Mouse (Mus musculus): Measurements from ENCODE around the gene Grk5. TPM values are rescaled to one million over a fixed set of nuclear protein-coding genes. Genes with fewer than 3 reads are reported as not detected.
"Not testable (repeated sequence)": the region's sequence is repeated elsewhere in the genome, so short reads cannot be mapped to it uniquely, and the experiment has no call there.

The Grk5 gene
- polyA plus RNA-seq (2014; fragmentation: Nextera tagmentation; extraction: Ambion mirVana), result 2.0 and 2.7 TPM in 2 replicates

DNA sequence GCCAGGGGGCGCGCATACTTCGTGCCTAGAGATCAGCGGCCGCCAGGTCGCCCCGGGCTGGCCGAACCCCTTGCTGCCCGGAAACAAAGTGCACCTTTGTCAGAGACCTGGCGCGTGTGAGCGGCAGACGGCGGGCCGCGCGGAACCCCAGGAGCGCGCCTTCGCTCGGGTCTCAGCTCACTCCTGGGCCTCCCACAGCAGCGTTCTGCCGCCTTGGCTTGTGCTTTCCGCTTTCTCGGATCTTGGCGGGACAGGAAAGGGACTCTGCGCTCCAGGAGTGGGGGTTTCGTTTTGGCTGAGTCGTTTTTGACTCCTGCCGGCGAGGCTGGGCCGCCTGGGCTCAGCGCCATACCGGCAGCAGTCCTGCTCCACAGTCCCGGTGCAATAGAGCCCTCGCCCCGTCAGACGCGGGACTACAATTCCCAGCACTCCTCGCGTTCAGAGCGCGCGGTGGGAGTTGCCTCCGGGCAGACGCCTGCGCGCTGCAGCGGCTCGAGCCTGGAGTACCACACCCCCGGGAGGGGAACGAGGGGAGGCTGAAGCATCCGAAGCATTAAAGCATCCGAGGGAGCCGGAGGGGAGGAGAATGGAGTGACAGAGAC, at the start of gene Grk5:
Gene Grk5, plus strand, starts transcription at position 36 of the 602 bp plus-strand sequence.
- peak; percentile 99 for DNase-seq (ENCODE audit: low spot score)
- Histone ChIP-seq H3K4me1 (ENCODE audit: control insufficient read depth, insufficient read depth, low read length) (peaks cover 10% of the 10 kb centered on the region), H3K27ac (ENCODE audit: low read depth, low read length) (peak within 1 kb of the TSS; percentile 94), H3K36me3 (ENCODE audit: control insufficient read depth, insufficient read depth, low read length) (no peaks in the 10 kb centered on the region), H3K4me2 (ENCODE audit: low read length) (peak within 1 kb of the TSS; percentile 72), H3K9ac (ENCODE audit: low read length) (peak within 1 kb of the TSS; percentile 86), H3K27me3 (replicated peaks; ENCODE audit: control insufficient read depth, insufficient read depth, low read length) (no peaks in the 10 kb centered on the region), H3K9me3 (replicated peaks; ENCODE audit: control insufficient read depth, low read length) (no peaks in the 10 kb centered on the region), H3K4me3 (ENCODE audit: low read depth, low read length) (peak within 1 kb of the TSS; percentile 73)
- under 1% methylated on average over 55 of the region's 55 CpGs for WGBS
- peak; percentile 99 for ATAC-seq

DNA sequence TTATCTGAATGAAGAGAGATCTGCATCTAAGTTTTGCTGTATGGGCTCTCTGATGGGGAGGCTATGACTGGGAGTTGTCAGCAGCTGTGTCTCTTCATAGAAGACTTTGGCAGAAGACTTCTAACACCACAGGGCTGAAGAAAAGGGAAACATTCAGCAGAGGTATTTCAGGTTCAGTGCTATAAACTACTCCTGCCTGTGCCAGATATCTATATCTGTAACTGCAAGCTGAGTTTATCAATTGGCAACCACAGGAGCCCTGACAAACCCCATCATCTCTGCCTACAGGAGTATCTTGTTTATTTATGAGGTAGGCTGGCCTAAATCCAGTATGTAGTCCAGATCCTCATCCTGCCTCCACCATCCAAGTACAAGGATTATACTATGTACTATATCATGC, 46.2 kb upstream of the Grk5 start:
- DNase-seq (ENCODE audit: low spot score) (no peak), ATAC-seq (no peak)
- H3K4me3 ChIP-seq (ENCODE audit: low read depth, low read length), result no peak overlapping the region
- no peak overlapping the region for H3K4me2 ChIP-seq (ENCODE audit: low read length)
- no peak overlapping the region for H3K9ac ChIP-seq (ENCODE audit: low read length)
- H3K4me1 ChIP-seq (ENCODE audit: control insufficient read depth, insufficient read depth, low read length), result no peaks in the 10 kb centered on the region
- H3K9me3 ChIP-seq (replicated peaks; ENCODE audit: control insufficient read depth, low read length), result no peaks in the 10 kb centered on the region
- no peaks in the 10 kb centered on the region for H3K27me3 ChIP-seq (replicated peaks; ENCODE audit: control insufficient read depth, insufficient read depth, low read length)
- no peak overlapping the region for H3K27ac ChIP-seq (ENCODE audit: low read depth, low read length)
- peaks cover 37% of the 10 kb centered on the region for H3K36me3 ChIP-seq (ENCODE audit: control insufficient read depth, insufficient read depth, low read length)

DNA sequence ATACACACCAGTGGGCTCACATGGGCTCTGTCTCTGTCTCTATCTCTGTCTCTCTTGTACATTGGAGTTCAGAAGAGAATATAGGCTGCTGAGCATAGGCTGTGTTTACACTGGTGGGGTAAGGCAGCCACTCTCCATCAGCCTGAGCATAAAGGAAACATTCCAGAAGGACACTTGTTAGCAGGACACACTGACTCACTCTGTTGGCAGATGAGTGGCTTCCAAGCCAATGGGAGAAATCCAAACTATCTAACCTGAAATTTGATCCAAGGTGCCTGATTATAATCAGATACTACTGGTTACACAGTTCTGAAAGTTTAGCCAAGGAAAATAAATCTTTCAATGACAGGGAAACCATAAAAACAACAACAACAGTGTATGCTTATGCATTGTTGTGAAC, 43.8 kb upstream of the Grk5 start:
- Histone ChIP-seq H3K4me2 (ENCODE audit: low read length) (no peak overlapping the region), H3K4me1 (ENCODE audit: control insufficient read depth, insufficient read depth, low read length) (no peaks in the 10 kb centered on the region), H3K27ac (ENCODE audit: low read depth, low read length) (no peak overlapping the region), H3K36me3 (ENCODE audit: control insufficient read depth, insufficient read depth, low read length) (peaks cover 25% of the 10 kb centered on the region), H3K27me3 (replicated peaks; ENCODE audit: control insufficient read depth, insufficient read depth, low read length) (no peaks in the 10 kb centered on the region), H3K4me3 (ENCODE audit: low read depth, low read length) (no peak overlapping the region), H3K9me3 (replicated peaks; ENCODE audit: control insufficient read depth, low read length) (no peaks in the 10 kb centered on the region), H3K9ac (ENCODE audit: low read length) (no peak overlapping the region)
- ATAC-seq, result no peak
- no peak for DNase-seq (ENCODE audit: low spot score)

DNA sequence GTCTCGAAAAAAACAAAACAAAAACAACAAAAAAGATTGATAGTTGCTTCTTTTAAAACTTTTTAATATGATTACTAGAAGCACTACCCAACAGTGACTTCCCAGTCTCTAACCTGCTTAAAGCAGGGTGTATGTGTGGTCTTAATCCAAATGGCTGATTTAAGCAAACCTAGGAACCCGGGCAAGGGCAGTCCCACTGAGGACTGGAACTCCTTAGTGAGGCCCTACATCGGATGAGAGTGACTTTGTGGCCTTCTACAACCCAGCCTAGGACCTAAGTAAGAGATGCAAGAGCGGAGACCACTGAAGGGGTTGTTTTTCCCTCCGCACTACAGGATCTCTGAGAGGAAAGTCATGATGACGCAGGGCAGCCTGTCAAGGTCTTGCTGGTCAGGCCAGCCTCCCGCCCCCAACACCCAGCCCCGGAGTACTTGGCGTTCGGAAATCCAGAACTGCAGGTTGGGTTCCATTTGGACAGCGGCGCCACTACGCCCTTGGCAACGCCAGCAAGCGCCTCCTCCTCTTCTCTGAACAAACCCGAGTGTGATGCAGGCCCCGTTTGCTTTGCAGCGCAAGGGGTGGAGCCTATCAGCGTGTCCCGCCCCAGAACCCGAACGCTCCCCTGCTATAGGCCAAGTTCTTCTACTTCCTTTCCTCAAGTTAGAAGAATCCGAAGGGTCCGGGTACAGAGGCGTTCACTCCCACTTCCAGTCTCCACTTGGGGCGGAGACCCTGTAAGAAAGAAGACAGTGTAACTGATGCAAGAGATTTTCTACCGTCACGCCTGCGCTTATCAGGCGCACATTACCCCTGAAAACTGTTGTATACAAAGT, 28.5 kb upstream of the Grk5 start, which contains the start of gene Sfxn4:
Gene Sfxn4, minus strand, starts transcription at position 612 of the 833 bp plus-strand sequence.
- peak; percentile 96 for DNase-seq (ENCODE audit: low spot score)
- H3K27ac ChIP-seq (ENCODE audit: low read depth, low read length), result peak within 1 kb of the TSS; percentile 52; the same call in 1 of the 2 replicates
- H3K27me3 ChIP-seq (replicated peaks; ENCODE audit: control insufficient read depth, insufficient read depth, low read length), result no peaks in the 10 kb centered on the region
- WGBS, result 4% methylated on average over 30 of the region's 30 CpGs
- peaks cover 16% of the 10 kb centered on the region for H3K36me3 ChIP-seq (ENCODE audit: control insufficient read depth, insufficient read depth, low read length)
- peak within 1 kb of the TSS; percentile 41 for H3K4me3 ChIP-seq (ENCODE audit: low read depth, low read length)
- peak within 1 kb of the TSS; percentile 57 for H3K4me2 ChIP-seq (ENCODE audit: low read length)
- no peaks in the 10 kb centered on the region for H3K9me3 ChIP-seq (replicated peaks; ENCODE audit: control insufficient read depth, low read length)
- no peaks in the 10 kb centered on the region for H3K4me1 ChIP-seq (ENCODE audit: control insufficient read depth, insufficient read depth, low read length)
- peak within 1 kb of the TSS; percentile 62 for H3K9ac ChIP-seq (ENCODE audit: low read length)
- ATAC-seq, result peak; percentile 100

DNA sequence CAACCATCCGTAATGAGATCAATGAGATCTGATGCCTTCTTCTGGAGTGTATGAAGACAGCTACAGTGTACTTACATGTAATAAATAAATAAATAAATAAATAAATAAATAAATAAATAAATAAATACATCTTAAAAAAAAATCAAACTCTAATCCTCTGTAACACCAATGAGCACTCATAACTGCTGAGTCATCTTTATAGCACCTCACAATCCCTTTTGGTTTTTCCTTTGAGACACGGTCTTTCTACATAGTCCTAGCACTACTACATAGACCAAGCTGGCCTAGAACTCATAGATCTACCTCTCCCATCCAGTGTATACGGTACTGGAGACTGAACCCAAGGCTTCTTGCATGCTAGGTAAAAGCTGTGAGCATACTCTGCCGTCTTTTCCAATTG, 23.4 kb upstream of the Grk5 start:
- peaks cover 26% of the 10 kb centered on the region for H3K36me3 ChIP-seq (ENCODE audit: control insufficient read depth, insufficient read depth, low read length)
- 95% methylated on average over 4 of the region's 4 CpGs for WGBS
- not testable (repeated sequence) for H3K9ac ChIP-seq (ENCODE audit: low read length); H3K27ac ChIP-seq (ENCODE audit: low read depth, low read length); DNase-seq (ENCODE audit: low spot score); ATAC-seq; H3K27me3 ChIP-seq (replicated peaks; ENCODE audit: control insufficient read depth, insufficient read depth, low read length); H3K4me2 ChIP-seq (ENCODE audit: low read length); H3K4me3 ChIP-seq (ENCODE audit: low read depth, low read length); H3K9me3 ChIP-seq (replicated peaks; ENCODE audit: control insufficient read depth, low read length); H3K4me1 ChIP-seq (ENCODE audit: control insufficient read depth, insufficient read depth, low read length)

DNA sequence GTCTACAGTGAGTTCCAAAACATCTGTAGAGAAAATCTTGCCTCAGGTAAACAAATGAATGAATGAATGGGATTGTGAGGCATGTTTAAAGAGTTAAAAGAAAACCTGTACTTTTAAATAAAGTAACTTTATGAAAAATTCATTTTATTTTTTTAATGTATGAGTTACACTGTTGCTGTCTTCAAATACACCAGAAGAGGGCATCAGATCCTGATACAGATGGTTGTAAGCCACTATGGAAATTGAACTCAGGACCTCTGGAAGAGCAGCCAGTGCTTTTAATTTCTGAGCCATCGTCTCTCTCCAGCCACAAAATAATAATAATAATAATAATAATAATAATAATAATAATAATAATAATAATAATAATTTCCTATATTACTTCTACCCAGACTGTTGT, 19.1 kb upstream of the Grk5 start:
- no peak overlapping the region for H3K4me2 ChIP-seq (ENCODE audit: low read length)
- WGBS, result 89% methylated on average over 1 of the region's 1 CpGs
- no peak overlapping the region for H3K4me3 ChIP-seq (ENCODE audit: low read depth, low read length)
- H3K9ac ChIP-seq (ENCODE audit: low read length), result no peak overlapping the region
- no peaks in the 10 kb centered on the region for H3K27me3 ChIP-seq (replicated peaks; ENCODE audit: control insufficient read depth, insufficient read depth, low read length)
- H3K4me1 ChIP-seq (ENCODE audit: control insufficient read depth, insufficient read depth, low read length), result no peaks in the 10 kb centered on the region
- no peak overlapping the region for H3K27ac ChIP-seq (ENCODE audit: low read depth, low read length)
- DNase-seq (ENCODE audit: low spot score) (no peak), ATAC-seq (no peak)
- H3K9me3 ChIP-seq (replicated peaks; ENCODE audit: control insufficient read depth, low read length), result no peaks in the 10 kb centered on the region
- peaks cover 17% of the 10 kb centered on the region; the same call in 1 of the 2 replicates for H3K36me3 ChIP-seq (ENCODE audit: control insufficient read depth, insufficient read depth, low read length)

DNA sequence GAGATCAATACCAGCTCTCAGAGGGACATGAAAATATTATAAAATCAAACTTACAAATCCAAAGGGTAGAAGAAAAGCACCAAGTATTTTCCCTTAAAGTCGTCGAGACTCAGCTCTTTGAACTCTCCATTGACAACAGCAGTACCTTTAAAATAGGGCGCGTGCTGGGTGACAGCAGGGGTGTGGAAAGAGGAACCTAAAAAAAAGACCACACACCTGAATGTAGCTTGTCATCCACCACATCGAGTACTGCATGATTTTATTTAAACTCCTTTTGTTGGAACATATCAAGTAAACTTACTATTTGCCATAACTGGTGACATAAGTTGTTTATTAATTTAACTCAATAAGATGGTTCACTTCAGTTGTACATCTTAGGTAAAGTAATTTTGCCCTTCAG, 18.2 kb upstream of the Grk5 start:
- Histone ChIP-seq H3K4me1 (ENCODE audit: control insufficient read depth, insufficient read depth, low read length) (no peaks in the 10 kb centered on the region), H3K27me3 (replicated peaks; ENCODE audit: control insufficient read depth, insufficient read depth, low read length) (no peaks in the 10 kb centered on the region), H3K27ac (ENCODE audit: low read depth, low read length) (no peak overlapping the region), H3K9me3 (replicated peaks; ENCODE audit: control insufficient read depth, low read length) (no peaks in the 10 kb centered on the region), H3K36me3 (ENCODE audit: control insufficient read depth, insufficient read depth, low read length) (peaks cover 17% of the 10 kb centered on the region; the same call in 1 of the 2 replicates), H3K9ac (ENCODE audit: low read length) (no peak overlapping the region), H3K4me2 (ENCODE audit: low read length) (no peak overlapping the region), H3K4me3 (ENCODE audit: low read depth, low read length) (no peak overlapping the region)
- no peak for ATAC-seq
- DNase-seq (ENCODE audit: low spot score), result no peak
- 92% methylated on average over 5 of the region's 5 CpGs for WGBS

DNA sequence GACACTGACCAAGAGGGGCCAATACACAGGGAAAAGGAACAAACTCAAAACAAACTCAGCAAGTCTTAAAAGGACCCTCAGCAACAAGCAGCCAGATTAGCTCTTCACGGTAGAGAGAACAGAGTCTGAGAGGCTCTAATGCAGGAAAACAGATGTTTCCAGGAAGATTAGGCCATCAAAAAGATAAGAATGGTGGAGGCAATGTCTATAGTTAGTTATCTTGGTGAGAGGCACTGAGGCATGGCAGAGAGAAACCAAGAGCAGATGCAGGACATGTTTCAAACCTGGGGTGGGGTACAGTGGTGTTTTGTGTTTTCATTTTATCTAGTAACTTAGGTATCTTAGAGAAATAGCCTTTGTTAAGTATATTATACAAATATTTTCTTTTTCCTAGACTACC, 17.3 kb upstream of the Grk5 start:
- Histone ChIP-seq H3K27ac (ENCODE audit: low read depth, low read length) (no peak overlapping the region), H3K4me2 (ENCODE audit: low read length) (no peak overlapping the region), H3K27me3 (replicated peaks; ENCODE audit: control insufficient read depth, insufficient read depth, low read length) (no peaks in the 10 kb centered on the region), H3K36me3 (ENCODE audit: control insufficient read depth, insufficient read depth, low read length) (peaks cover 17% of the 10 kb centered on the region; the same call in 1 of the 2 replicates), H3K9me3 (replicated peaks; ENCODE audit: control insufficient read depth, low read length) (no peaks in the 10 kb centered on the region), H3K4me3 (ENCODE audit: low read depth, low read length) (no peak overlapping the region), H3K4me1 (ENCODE audit: control insufficient read depth, insufficient read depth, low read length) (no peaks in the 10 kb centered on the region), H3K9ac (ENCODE audit: low read length) (no peak overlapping the region)
- no peak for DNase-seq (ENCODE audit: low spot score)
- no peak for ATAC-seq
- 47% methylated on average over 1 of the region's 1 CpGs for WGBS

DNA sequence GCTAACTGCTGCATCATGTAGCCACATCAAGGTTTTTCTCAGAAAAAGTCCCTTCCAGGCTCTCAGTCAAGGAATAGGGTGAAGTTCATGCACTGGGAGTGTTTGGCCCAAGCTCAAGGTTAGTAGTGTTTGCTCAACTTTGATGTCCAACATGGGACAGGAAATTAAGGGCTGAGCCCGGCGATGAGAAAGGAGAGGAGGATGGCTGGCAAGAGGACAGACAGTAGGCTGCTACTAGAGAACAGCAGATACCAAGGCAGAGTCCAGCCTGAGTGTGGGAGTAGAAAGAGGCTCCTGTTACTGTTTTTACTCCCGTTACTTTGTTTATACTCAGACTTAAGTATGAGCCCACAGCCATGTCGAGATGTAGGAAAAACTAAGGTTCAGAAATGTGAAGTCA, 16.0 kb upstream of the Grk5 start:
- no peak for ATAC-seq

More for the DNA sequence above, 16.0 kb upstream of the Grk5 start:
- Histone ChIP-seq H3K4me2 (ENCODE audit: low read length) (peak overlapping the region; percentile 68), H3K27ac (ENCODE audit: low read depth, low read length) (no peak overlapping the region), H3K9me3 (replicated peaks; ENCODE audit: control insufficient read depth, low read length) (no peaks in the 10 kb centered on the region), H3K9ac (ENCODE audit: low read length) (no peak overlapping the region), H3K4me1 (ENCODE audit: control insufficient read depth, insufficient read depth, low read length) (no peaks in the 10 kb centered on the region), H3K4me3 (ENCODE audit: low read depth, low read length) (0 out of 2 replicates have a peak overlapping the region, but pooled peaks have one; percentile 49), H3K36me3 (ENCODE audit: control insufficient read depth, insufficient read depth, low read length) (peaks cover 14% of the 10 kb centered on the region; the same call in 1 of the 2 replicates), H3K27me3 (replicated peaks; ENCODE audit: control insufficient read depth, insufficient read depth, low read length) (no peaks in the 10 kb centered on the region)
- 38% methylated on average over 4 of the region's 4 CpGs for WGBS
- DNase-seq (ENCODE audit: low spot score), result no peak
